Mouse (Mus musculus): ENCODE measurements around the gene Hacd2.

- TF ChIP-seq POLR2A (IDR thresholded peaks at IDR 0.05; ENCODE audit: low read depth, low read length) (no peak), CTCF (conservative IDR thresholded peaks at IDR 0.05; ENCODE audit: insufficient read depth, insufficient read length, low read depth, low read length) (no peak)
These were observed 29.4 kb upstream of the Hacd2 start for GRCm38 (mm10) chr16:34992854-34993253.
